Mouse (Mus musculus) ES-Bruce4 (cell line): ENCODE data around the gene Ccl17.

Experiments
- CTCF ChIP-seq: IDR thresholded peaks from one replicate; pipeline ENCODE4 v1.8.1; 2011; ENCODE audit warnings: low read depth, low read length
- EP300 ChIP-seq: IDR thresholded peaks from 2 replicates; pipeline ENCODE4 v1.6.1; 2011; ENCODE audit warnings: low read depth, low read length; ENCODE audit not compliant: insufficient read depth
- POLR2A ChIP-seq: IDR thresholded peaks from one replicate; pipeline ENCODE4 v1.8.1; 2011; ENCODE audit warnings: low read length; ENCODE audit not compliant: insufficient read depth

DNA sequence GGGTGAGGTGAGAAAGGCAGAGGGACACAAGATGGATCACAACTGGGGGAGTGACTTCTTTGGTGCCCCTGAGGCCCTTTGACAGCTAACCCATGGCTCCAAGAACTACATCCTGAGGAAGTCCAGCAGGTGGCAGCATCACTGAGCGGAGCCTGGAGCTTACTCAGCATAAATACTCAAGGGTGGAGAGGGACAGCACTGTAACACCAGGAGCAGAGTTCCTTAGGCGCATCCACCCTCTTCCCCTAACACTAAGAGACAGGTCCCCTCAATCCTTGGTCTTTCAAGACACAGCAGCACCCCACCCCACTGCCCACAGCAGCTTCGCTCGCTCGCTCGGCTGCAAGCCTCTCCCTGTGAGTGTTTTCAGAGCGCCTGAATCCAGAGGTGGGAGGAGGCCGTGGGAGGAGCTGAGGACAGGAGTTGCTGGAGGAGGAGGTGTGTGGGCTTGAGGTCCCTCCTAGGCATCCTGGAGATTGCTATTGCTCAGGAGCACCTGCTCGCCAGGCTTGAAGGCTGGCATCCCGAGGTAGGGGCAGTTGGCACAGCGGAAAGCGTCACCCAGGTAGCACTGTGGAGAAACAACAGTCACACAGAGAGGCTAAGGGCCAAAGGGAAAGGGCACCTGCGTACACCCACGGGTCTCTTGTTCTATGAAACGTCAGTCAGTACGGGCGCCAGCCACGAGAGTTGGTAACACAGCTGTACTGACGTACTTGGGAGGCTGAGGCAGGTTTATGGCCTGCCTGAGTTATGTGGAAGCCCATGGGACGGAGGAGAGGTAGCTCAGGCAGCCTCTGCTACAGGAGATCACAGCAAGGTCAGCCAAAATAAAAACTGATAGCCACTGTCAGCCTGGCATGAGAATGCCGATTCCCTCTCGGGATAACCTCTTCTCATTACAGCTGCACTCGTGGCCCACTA is 12.6 kb downstream of the Ccl17 start:
- TF ChIP-seq POLR2A (no peak), CTCF (peak; percentile 87), EP300 (no peak)
